Mouse (Mus musculus) brain, embryonic 14.5 days (tissue): ENCODE data around the gene Rlbp1.

Experiments used
- CTCF ChIP-seq: fragments of 200-500 bp; IDR thresholded peaks from 2 replicates; pipeline ENCODE4 v1.5.1; 2012; ENCODE audit warnings: inconsistent platforms, mild to moderate bottlenecking, moderate library complexity, borderline replicate concordance; ENCODE audit not compliant: insufficient read depth, insufficient read length; ENCODE audit errors: extremely low read depth
- POLR2A ChIP-seq: fragments of 200-500 bp; IDR thresholded peaks from 2 replicates; pipeline ENCODE4 v1.6.1; 2012; ENCODE audit warnings: mild to moderate bottlenecking, inconsistent platforms, borderline replicate concordance; ENCODE audit not compliant: poor library complexity, insufficient read depth, insufficient read length, severe bottlenecking; ENCODE audit errors: extremely low read depth

DNA sequence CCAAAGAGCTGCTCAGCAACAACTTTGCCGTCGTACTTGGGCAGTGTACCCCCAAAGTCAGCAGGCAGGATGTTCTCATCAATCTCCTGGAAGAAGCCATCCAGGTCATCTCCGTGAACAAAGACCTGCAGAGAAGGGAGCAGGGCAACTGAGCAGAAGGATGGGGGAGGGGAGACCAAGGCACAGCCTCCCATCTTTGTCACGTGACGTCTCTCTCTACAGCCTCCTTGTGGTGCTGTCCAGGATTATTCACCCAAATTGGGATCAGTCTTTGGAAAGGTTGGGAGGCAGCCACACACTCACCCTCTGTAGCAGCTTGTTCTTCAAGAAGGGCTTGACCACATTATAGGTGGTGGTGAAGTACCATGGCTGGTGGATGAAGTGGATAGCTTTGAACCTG is 11.3 kb downstream of the Rlbp1 start:
- no peak for TF ChIP-seq POLR2A
- TF ChIP-seq CTCF = no peak
